Mouse (Mus musculus) thymus, postnatal 14 days (tissue): ENCODE measurements around the gene Fxyd3.

Experiments
- DNase-seq: peaks from one replicate; pipeline ENCODE4 v3.0.0; 2021

Gene Fxyd3

DNA sequence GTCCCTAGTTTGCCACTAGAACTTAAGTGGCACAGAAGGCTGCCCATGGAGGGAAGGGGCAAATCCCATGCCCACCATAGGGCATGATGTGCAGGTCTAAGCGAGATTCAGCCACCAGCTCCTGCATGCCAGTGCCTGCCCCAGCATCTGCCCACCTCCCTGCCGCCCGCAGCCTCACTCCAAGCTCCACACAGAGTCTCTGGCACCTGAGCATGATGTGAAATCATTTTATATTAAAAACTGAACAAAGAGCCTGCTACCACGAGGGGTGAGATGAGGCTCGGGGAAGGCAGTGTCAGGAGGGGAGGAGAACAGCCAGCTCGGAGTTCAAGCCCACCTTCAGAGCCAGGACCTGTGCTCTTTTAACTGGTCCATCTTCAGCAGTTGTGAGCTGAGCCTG is 6.2 kb downstream of the Fxyd3 start:
- no peak for DNase-seq

DNA sequence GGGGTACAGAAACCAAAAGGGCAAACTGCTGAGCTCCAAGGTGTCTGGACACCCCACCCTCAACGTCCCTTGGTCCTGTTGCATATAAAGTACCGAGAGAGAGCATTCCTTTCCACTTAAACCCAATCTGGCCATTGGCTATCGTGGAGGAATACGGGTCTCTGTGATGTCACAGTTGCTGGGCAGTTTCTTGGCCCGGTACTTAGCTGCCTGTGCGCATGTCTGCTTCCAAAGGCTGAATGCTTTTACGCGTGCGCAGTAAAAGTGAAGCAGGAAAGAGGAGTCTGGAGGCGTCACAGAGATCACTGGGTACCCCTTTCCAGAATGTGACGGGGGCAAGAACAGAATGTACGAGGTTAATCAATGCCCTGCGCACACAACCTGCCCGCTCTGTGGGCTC is 7.0 kb downstream of the Fxyd3 start:
- DNase-seq, result no peak

GRCm38 (mm10) chr7:31067836-31068235 is 8.7 kb downstream of the Fxyd3 start:
- DNase-seq, result no peak

- DNase-seq, result no peak
These were observed 13.4 kb downstream of the Fxyd3 start for GRCm38 (mm10) chr7:31063074-31063560.

DNA sequence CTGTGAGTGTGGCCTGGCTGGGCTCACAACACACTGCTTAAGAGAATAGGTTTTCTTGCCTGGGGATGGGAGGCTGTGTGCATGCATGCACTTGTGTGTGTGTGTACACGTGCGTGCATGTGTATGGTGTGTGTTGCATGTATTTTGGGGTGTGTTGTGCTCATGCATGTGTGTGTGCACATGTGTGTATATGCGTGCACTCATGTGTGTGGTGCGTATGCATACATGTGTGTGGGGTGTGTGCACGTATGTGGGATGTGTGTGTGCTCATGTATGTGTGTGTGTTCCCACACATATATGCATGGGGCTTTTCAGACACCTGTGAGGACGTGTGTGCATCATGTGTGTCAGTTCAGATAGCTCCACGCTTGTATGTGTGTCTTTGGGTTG is 15.9 kb downstream of the Fxyd3 start:
- DNase-seq, result no peak

GRCm38 (mm10) chr7:31059919-31060620 is 16.4 kb downstream of the Fxyd3 start:
- no peak for DNase-seq

DNA sequence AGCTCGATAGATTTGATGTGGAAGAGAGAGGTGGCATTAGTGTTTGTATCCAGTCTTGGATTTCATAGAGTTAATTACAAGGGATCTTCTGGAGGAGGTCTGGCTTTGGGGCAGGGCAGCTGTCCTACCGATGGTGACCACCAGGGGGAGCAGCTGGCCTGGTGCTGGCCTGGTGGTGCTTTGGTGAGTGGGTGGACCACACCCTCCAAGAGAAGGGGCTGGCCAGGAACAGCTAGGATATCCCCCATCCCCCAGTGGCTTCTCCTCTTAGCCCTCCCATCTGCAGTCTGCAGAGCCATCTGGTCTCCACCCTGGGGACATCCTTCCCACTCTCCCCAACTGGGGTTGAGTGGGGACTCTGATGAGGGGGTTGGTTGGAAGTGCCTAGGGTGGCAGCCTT is 17.4 kb downstream of the Fxyd3 start, which contains the start of gene Lgi4:
Gene Lgi4, plus strand, starts transcription at position 235 of the 400 bp plus-strand sequence.
- peak; percentile 76 for DNase-seq

DNA sequence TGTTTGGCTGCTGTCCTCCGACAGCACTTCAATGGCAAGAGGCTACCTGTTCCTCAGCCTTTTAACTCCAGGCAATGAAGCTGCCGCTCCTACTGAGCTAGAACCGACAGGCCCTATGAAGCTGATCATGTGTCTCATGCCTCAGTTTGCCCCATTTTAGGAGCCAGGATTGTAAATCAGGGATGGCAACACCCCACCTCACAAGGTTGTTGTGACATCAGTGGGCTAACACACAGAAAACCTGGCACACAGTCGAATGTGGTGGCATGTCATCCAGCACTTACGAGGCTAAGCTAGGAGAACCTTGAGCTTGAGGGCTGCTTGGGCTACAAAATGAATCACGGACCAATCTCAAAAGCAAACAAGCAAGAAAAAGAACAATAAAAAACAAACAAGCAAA is 18.3 kb downstream of the Fxyd3 start:
- DNase-seq, result no peak

DNA sequence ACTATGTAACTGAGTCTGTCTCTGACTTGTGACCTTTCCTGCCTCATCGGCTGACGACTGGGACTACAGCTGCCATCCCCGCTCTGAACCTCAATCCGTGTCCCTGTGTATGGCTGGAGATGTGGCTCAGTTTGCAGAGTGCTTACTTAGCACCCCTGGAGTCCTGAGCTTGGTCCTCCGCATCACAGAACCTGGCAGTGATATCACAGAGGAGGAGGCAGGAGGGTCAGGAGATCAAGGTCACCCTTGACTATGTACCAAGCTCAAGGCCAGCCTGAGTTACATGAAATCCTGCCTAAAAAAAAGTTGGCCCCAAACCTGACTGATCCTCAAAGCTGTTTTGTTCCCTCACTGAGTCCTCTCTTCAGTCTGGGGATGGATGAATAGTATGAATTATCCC is 18.8 kb downstream of the Fxyd3 start:
- no peak for DNase-seq

DNA sequence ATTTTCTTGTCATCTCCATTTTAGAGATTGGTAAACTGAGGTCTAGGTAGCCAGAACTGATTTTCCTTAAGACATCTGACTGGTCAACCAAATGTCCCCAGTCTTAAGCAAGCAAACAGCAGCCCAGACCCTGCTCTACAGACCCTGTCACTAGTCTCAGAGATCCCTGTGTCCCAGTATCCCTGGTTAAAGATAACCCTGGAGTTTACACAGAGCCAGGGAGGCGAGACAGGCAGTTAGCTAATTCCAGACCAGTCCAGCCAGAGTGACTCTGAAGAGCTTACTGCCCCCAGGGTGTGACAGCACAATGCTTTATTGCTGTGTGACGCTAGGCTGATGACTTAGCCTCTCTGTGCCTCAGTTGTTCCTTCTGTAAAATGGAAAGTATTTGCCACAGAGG is 19.4 kb downstream of the Fxyd3 start, which contains the start of gene Fxyd1:
Gene Fxyd1, minus strand, starts transcription at position 129 of the 400 bp plus-strand sequence.
- DNase-seq, result no peak

- DNase-seq, result no peak
These were observed 20.1 kb downstream of the Fxyd3 start for GRCm38 (mm10) chr7:31056448-31056847.

DNA sequence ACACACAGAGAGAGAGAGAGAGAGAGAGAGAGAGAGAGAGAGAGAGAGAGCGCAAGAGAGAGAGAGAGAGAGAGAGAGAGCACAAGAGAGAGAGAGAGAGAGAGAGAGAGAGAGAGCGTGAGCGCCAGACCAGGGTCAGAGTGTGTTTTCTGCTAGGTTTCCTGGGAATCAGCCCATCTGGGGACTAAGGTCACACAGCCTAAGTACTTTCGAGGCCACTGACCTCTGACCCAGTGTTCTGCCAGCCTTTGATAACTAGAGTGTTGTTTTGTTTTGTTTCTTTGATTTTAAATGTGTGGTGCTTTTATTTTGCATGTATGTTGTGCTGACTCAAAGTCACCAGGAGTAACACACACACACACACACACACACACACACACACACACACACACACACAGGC is 20.6 kb downstream of the Fxyd3 start:
- DNase-seq, result no peak

GRCm38 (mm10) chr7:31055354-31055824 is 21.1 kb downstream of the Fxyd3 start:
- no peak for DNase-seq

GRCm38 (mm10) chr7:31054661-31055320 is 21.7 kb downstream of the Fxyd3 start:
- DNase-seq, result no peak

DNA sequence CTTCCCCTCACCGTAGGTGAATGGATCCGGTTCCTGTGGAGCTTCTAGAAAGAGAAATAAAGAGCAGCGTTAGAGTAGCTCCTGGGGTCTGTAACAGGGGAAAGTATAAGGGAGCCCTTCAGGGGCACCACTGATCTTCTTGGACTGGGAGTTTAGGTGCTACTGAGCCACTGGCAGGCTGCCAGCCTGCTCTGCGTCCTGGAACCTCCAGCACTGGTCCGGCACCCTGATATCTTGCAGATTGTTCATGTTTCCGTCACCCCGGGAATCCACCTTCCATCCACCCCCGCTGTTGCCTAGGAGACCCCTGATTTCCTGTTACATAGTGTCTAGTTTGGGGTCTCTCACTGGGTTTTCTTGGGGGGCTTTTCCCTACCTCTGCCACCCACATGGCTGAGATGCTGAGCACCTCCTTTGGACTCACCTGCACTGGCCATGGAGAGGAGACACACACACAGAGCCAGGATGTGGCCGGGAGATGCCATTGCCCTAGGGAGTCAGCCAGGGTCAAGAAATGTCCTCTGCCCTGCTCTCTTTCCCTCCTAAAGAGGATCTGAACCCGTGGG is 22.5 kb downstream of the Fxyd3 start:
- no peak for DNase-seq

GRCm38 (mm10) chr7:31052636-31053434 is 23.7 kb downstream of the Fxyd3 start:
- no peak for DNase-seq

DNA sequence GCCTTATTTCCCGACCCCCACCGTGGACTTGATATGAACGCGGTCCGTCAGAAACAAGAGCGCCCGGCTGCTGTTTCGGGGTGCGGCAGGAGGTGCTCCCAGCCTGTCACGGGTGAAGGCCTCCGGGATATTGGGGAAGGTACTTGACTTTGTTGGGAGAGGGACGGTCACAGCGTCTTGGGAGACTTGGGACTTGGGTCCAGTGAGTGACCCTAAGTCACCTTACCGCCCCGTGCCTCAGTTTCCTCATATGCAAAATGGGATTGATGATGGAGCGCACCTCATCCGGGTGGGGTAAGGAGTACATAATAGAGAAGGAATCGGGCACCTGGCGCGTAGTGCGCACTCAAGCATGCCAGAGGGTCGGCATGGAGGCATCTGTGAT is 24.3 kb downstream of the Fxyd3 start:
- DNase-seq, result no peak

DNA sequence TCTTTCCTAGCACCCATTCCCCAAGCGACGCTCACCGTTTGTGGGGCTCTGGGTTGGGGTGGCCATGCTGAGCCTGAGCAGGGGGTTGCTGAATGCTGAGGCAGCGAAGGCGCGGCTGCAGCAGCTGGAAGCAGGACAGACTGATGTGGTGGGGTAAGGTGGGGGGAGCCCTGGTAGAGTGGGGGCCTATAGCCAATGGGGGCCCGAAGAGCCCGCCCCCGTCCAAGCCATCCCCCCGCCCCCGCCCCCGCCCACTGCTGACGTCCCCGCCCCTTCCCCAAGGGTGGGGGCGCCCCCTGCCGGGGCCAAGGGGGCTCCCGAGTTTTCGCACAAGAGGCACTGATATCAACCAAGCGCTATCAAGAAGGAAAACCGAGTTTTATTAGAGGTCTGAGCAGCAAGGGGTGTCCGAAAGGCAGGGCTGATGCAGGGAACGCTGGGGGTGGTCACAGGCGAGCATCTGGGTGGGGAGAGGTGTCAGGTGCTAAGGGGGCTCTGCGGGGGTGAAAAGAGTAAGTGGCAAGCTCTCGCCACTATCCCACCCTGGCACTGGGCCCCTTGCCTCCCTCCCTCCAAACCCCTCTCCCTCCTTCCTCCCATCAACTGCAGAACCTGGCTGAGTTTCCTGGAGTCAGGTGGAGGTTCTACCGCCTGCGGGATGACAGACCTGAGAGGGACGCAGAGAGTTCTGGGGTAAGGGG is 25.0 kb downstream of the Fxyd3 start, which contains the start of gene Fxyd7:
Gene Fxyd7, minus strand, starts transcription at position 147 of the 701 bp plus-strand sequence.
- peak; percentile 59 for DNase-seq

DNA sequence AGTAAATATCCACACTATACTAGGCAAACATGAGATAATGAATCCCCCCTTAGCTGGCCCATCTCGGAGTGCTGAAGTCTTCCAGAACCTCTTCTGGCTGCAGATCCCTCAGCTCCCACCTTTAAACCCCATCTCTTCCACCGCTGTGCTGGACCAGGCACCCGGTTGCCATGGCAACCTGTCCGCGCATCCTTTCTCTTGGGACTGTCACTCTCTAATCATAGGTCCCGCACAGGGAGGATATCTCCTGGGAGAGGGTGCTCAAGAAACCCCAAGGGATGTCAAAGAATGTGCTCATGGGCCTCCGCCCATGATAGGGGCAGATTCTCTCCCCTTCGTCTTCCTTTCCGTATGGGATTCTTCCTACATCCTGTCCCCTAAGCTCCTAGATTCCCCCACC is 25.6 kb downstream of the Fxyd3 start:
- DNase-seq, result no peak

GRCm38 (mm10) chr7:31050487-31050886 is 26.0 kb downstream of the Fxyd3 start:
- DNase-seq, result no peak

DNA sequence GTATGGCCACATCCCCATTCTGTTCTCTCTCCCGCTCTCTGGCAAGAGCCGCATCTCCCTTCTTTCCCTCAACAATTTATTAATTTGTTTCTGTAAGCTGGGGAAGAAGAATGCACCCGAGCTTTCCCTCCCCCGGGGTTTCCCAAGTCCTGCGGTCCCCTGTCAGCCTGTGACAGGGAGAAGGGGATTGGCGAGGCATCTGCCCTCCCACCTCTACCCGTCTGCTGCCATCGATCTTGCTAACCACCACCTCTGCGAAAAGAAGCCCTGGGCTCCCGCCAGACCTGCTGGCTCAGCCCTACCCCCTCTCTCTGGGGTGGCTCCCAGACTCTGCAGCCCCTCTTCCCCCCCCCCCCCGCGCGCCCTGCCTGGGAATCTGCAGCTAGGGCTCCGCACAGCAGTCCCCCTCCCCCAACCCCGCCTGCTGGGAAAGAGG is 26.6 kb downstream of the Fxyd3 start:
- DNase-seq, result no peak

DNA sequence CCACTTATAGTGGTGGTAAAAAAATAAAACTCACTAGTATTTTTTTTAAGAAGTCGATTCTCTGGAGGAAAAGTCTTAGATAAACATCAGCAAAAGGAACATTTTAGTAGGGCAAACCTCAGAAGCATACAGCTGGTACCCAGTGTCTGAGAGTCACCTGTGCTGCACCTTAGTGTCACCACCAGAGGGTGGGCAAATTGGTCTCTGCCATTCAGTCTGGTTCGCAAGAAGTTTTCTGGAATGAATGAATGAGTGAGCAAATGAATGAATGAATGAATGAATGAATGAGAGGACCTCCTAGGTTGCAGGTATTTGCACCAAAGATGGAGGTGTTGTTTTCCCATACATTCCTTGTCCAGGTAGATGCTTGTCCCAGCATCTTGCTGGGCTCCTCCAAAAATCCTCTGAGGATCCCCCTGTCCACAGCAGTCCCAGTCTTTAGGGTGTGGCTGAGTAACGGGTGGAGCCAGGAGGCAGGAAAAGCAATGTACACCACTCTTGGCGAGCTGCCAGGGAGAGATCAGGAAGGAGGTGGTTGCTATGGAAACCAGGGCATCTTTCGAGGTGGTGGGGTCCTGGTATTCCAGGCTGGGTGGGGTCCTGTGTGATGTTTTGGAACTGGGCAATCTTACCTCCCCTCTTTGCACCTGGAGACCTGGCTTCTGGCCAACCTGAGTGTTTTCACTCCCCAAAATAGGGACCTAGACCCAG is 27.2 kb downstream of the Fxyd3 start:
- DNase-seq, result no peak
